Mouse (Mus musculus): ENCODE data around the gene Prune2.

GRCm38 (mm10) chr19:17160231-17160630 is 204.3 kb downstream of the Prune2 start:
- TF ChIP-seq HCFC1 (IDR thresholded peaks at IDR 0.05; ENCODE audit: borderline replicate concordance, insufficient read depth, low read length), result no peak
- TF ChIP-seq ZNF384 (IDR thresholded peaks at IDR 0.05; ENCODE audit: low read depth, low read length), result no peak
- TF ChIP-seq CHD2 (IDR thresholded peaks at IDR 0.05; ENCODE audit: low read depth, low read length), result no peak
- no peak for TF ChIP-seq ZC3H11A (IDR thresholded peaks at IDR 0.05; ENCODE audit: borderline replicate concordance, low read depth, low read length)

Measured in ES-E14 (cell line).